10 mouse cellular contexts compared by ENCODE assay signal in the genomic region with DNA sequence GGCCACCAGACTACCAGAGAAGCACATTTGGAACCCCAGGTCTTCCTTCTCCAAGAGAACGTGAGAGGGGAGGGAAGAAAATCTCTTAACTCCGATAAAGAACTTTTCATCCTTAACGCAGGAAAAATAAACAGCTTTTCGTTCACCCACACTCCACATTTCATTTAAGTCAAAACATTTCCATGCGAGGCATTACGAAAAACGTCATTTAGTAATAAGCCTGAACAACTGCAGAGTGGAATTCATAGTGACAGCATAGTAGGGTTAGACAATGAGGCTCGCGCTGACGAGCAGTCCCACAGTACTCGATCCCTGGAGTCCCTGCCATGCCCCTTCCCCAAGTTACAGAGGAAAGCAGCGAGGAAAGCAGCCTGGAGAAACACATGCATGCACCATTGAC.
DNase-seq lines count a peak whose midpoint lies in the region; ATAC-seq and TF ChIP-seq lines count a peak whose summit lies in the region.
"Had no signal": no experiment of that assay in that cellular context is flagged by ENCODE, and none has a peak within 500 bp of the region (broad histone marks: within the 10 kb centered on the region; RNA-seq: fewer than 3 reads in every experiment).

No protein-coding gene starts in this region.

- no peaks in the 10 kb centered on the region for H3K4me1 ChIP-seq in intestine, embryonic 14.5 days (replicated peaks; ENCODE audit: control insufficient read depth, insufficient read depth, low read length)
- no peaks in the 10 kb centered on the region for H3K4me1 ChIP-seq in intestine, embryonic 15.5 days (replicated peaks)
- H3K4me1 ChIP-seq in embryonic fibroblast, embryonic 13.5 days (ENCODE audit: control insufficient read depth, insufficient read depth, low read length): no peaks in the 10 kb centered on the region
- H3K4me1 ChIP-seq in intestine, postnatal 0 days (replicated peaks; ENCODE audit: control insufficient read depth, insufficient read depth, low read length): no peaks in the 10 kb centered on the region
- H3K4me1 ChIP-seq in neural tube, embryonic 15.5 days: peaks cover 10% of the 10 kb centered on the region

- 37% methylated on average over 12 of the region's 12 CpGs for WGBS in intestine, embryonic 14.5 days
- 49% methylated on average over 12 of the region's 12 CpGs for WGBS in intestine, embryonic 15.5 days
- 63% methylated on average over 12 of the region's 12 CpGs for WGBS in intestine, postnatal 0 days
- 55% methylated on average over 12 of the region's 12 CpGs for WGBS in neural tube, embryonic 15.5 days

- ATAC-seq in intestine, embryonic 14.5 days (replicated peaks; ENCODE audit: low FRiP score, low TSS enrichment, low read depth): no peak
- no peak for ATAC-seq in intestine, embryonic 15.5 days
- ATAC-seq in intestine, postnatal 0 days: no peak
- no peak for ATAC-seq in neural tube, embryonic 15.5 days (ENCODE audit: low FRiP score)

- no peak overlapping the region for H3K27ac ChIP-seq in intestine, embryonic 14.5 days (ENCODE audit: low read depth)
- H3K27ac ChIP-seq in intestine, embryonic 15.5 days: no peak overlapping the region
- H3K27ac ChIP-seq in embryonic fibroblast, embryonic 13.5 days (ENCODE audit: insufficient read depth, low read length): no peak overlapping the region
- H3K27ac ChIP-seq in intestine, postnatal 0 days (ENCODE audit: low read depth, low read length): no peak overlapping the region
- no peak overlapping the region for H3K27ac ChIP-seq in neural tube, embryonic 15.5 days (replicated peaks)

- peak overlapping the region; percentile 38 for H3K4me2 ChIP-seq in intestine, embryonic 14.5 days (ENCODE audit: low read length)
- H3K4me2 ChIP-seq in intestine, embryonic 15.5 days (replicated peaks): no peak overlapping the region
- peak overlapping the region; percentile 24; the same call in 1 of the 2 replicates for H3K4me2 ChIP-seq in intestine, postnatal 0 days (replicated peaks; ENCODE audit: low read depth)
- peak overlapping the region; percentile 25 for H3K4me2 ChIP-seq in neural tube, embryonic 15.5 days

- H3K36me3 ChIP-seq in intestine, embryonic 14.5 days (ENCODE audit: control insufficient read depth, insufficient read depth, low read length): no peaks in the 10 kb centered on the region
- no peaks in the 10 kb centered on the region for H3K36me3 ChIP-seq in intestine, embryonic 15.5 days
- no peaks in the 10 kb centered on the region for H3K36me3 ChIP-seq in intestine, postnatal 0 days (ENCODE audit: control insufficient read depth, insufficient read depth)
- no peaks in the 10 kb centered on the region for H3K36me3 ChIP-seq in neural tube, embryonic 15.5 days

- no peaks in the 10 kb centered on the region for H3K27me3 ChIP-seq in intestine, embryonic 14.5 days (replicated peaks; ENCODE audit: control insufficient read depth, insufficient read depth, low read length)
- no peaks in the 10 kb centered on the region for H3K27me3 ChIP-seq in intestine, embryonic 15.5 days (replicated peaks)
- H3K27me3 ChIP-seq in intestine, postnatal 0 days (replicated peaks; ENCODE audit: control insufficient read depth, insufficient read depth, low read length): no peaks in the 10 kb centered on the region
- H3K27me3 ChIP-seq in neural tube, embryonic 15.5 days (replicated peaks): no peaks in the 10 kb centered on the region
- H3K27me3 ChIP-seq: CH12.LX had no signal

- H3K9me3 ChIP-seq in intestine, embryonic 14.5 days (ENCODE audit: control insufficient read depth, low read length): no peaks in the 10 kb centered on the region
- H3K9me3 ChIP-seq in intestine, embryonic 15.5 days: no peaks in the 10 kb centered on the region
- no peaks in the 10 kb centered on the region for H3K9me3 ChIP-seq in intestine, postnatal 0 days (ENCODE audit: control insufficient read depth)
- no peaks in the 10 kb centered on the region for H3K9me3 ChIP-seq in neural tube, embryonic 15.5 days (replicated peaks)

- intact Hi-C loops in left cerebral cortex, postnatal 25 days (cut with DNase I): loop anchor here (10.0 kb wide), 1 partner anchor 968 kb away; no protein-coding TSS in a partner anchor

- no peak for TF ChIP-seq CTCF in embryonic fibroblast, embryonic 13.5 days (IDR thresholded peaks at IDR 0.05; ENCODE audit: borderline replicate concordance, insufficient read depth, low read length)
- TF ChIP-seq CTCF in intestine, postnatal 0 days (IDR thresholded peaks at IDR 0.05; ENCODE audit: low read depth): no peak

- no peak for DNase-seq in intestine, embryonic 14.5 days (ENCODE audit: low spot score)
- no peak for DNase-seq in urinary bladder, postnatal 14 days (ENCODE audit: low spot score)
- DNase-seq in ovary, postnatal 36 days (ENCODE audit: low spot score): no peak
- no peak for DNase-seq in left cerebral cortex, postnatal 25 days (ENCODE audit: low spot score in 2 of 2)
- DNase-seq: cerebellum, adult 11-12 months had no signal

- H3K4me3 ChIP-seq in intestine, embryonic 14.5 days (ENCODE audit: low read depth, low read length): no peak overlapping the region
- H3K4me3 ChIP-seq in intestine, embryonic 15.5 days (replicated peaks): no peak overlapping the region
- H3K4me3 ChIP-seq in embryonic fibroblast, embryonic 13.5 days (ENCODE audit: insufficient read depth, low read length): 0 out of 2 replicates have a peak overlapping the region, but pooled peaks have one; percentile 2
- no peak overlapping the region for H3K4me3 ChIP-seq in intestine, postnatal 0 days (ENCODE audit: low read depth, low read length)
- no peak overlapping the region for H3K4me3 ChIP-seq in neural tube, embryonic 15.5 days (replicated peaks)

- no peak overlapping the region for H3K9ac ChIP-seq in intestine, embryonic 14.5 days (ENCODE audit: low read length)
- H3K9ac ChIP-seq in intestine, embryonic 15.5 days: no peak overlapping the region
- no peak overlapping the region for H3K9ac ChIP-seq in intestine, postnatal 0 days (ENCODE audit: low read depth, low read length)
- H3K9ac ChIP-seq in neural tube, embryonic 15.5 days (replicated peaks): no peak overlapping the region

- no peak for TF ChIP-seq POLR2A in embryonic fibroblast, embryonic 13.5 days (IDR thresholded peaks at IDR 0.05; ENCODE audit: low read depth, low read length)
